In genomic region chr2:167685137-167685536, GRCm38 (mm10) we compare ENCODE assay signal across 8 mouse cellular contexts. TPM values are rescaled to one million over a fixed set of nuclear protein-coding genes. Genes with fewer than 3 reads are reported as not detected.
DNase-seq lines count a peak whose midpoint lies in the region; ATAC-seq and TF ChIP-seq lines count a peak whose summit lies in the region.

No protein-coding gene starts in this region.

- no peaks in the 10 kb centered on the region for H3K9me3 ChIP-seq in intestine, embryonic 14.5 days (ENCODE audit: control insufficient read depth, low read length)
- H3K9me3 ChIP-seq in intestine, embryonic 15.5 days = no peaks in the 10 kb centered on the region
- no peaks in the 10 kb centered on the region for H3K9me3 ChIP-seq in forebrain, postnatal 0 days (ENCODE audit: low read length)
- H3K9me3 ChIP-seq in hindbrain, embryonic 15.5 days = no peaks in the 10 kb centered on the region

- H3K9ac ChIP-seq in intestine, embryonic 14.5 days (ENCODE audit: low read length) = no peak overlapping the region
- H3K9ac ChIP-seq in intestine, embryonic 15.5 days = no peak overlapping the region
- H3K9ac ChIP-seq in forebrain, postnatal 0 days = no peak overlapping the region
- no peak overlapping the region for H3K9ac ChIP-seq in hindbrain, embryonic 15.5 days

- DNase-seq in intestine, embryonic 14.5 days (ENCODE audit: low spot score) = peak; percentile 100
- peak; percentile 89 to 95 for DNase-seq in cerebellum, adult 18-20 months
- peak; percentile 96 for DNase-seq in forebrain, postnatal 0 days
- DNase-seq in left cerebral cortex, postnatal 14 days (ENCODE audit: low spot score in 2 of 2) = peak; percentile 98 to 99
- DNase-seq in spleen, postnatal 10 days (ENCODE audit: low spot score in 2 of 2) = peak; percentile 94 to 96

- peak; percentile 100 for TF ChIP-seq CTCF in forebrain, postnatal 0 days (IDR thresholded peaks at IDR 0.05; ENCODE audit: low read depth)

- H3K4me1 ChIP-seq in intestine, embryonic 14.5 days (replicated peaks; ENCODE audit: control insufficient read depth, insufficient read depth, low read length) = peaks cover 5% of the 10 kb centered on the region; the same call in 1 of the 2 replicates
- H3K4me1 ChIP-seq in intestine, embryonic 15.5 days (replicated peaks) = peaks cover 10% of the 10 kb centered on the region
- H3K4me1 ChIP-seq in forebrain, postnatal 0 days (ENCODE audit: insufficient read depth) = no peaks in the 10 kb centered on the region
- H3K4me1 ChIP-seq in hindbrain, embryonic 15.5 days (replicated peaks) = peaks cover 17% of the 10 kb centered on the region

- no peak overlapping the region for H3K4me3 ChIP-seq in intestine, embryonic 14.5 days (ENCODE audit: low read depth, low read length)
- no peak overlapping the region for H3K4me3 ChIP-seq in intestine, embryonic 15.5 days (replicated peaks)
- no peak overlapping the region for H3K4me3 ChIP-seq in forebrain, postnatal 0 days (ENCODE audit: low read depth, low read length)
- H3K4me3 ChIP-seq in hindbrain, embryonic 15.5 days = no peak overlapping the region

- no peaks in the 10 kb centered on the region for H3K36me3 ChIP-seq in intestine, embryonic 14.5 days (ENCODE audit: control insufficient read depth, insufficient read depth, low read length)
- no peaks in the 10 kb centered on the region for H3K36me3 ChIP-seq in intestine, embryonic 15.5 days
- H3K36me3 ChIP-seq in forebrain, postnatal 0 days (ENCODE audit: insufficient read depth) = no peaks in the 10 kb centered on the region
- no peaks in the 10 kb centered on the region for H3K36me3 ChIP-seq in hindbrain, embryonic 15.5 days

- no peak overlapping the region for H3K4me2 ChIP-seq in intestine, embryonic 14.5 days (ENCODE audit: low read length)
- no peak overlapping the region for H3K4me2 ChIP-seq in intestine, embryonic 15.5 days (replicated peaks)
- no peak overlapping the region for H3K4me2 ChIP-seq in forebrain, postnatal 0 days (ENCODE audit: low read depth)
- H3K4me2 ChIP-seq in hindbrain, embryonic 15.5 days = no peak overlapping the region

- no peak overlapping the region for H3K27ac ChIP-seq in intestine, embryonic 14.5 days (ENCODE audit: low read depth)
- H3K27ac ChIP-seq in intestine, embryonic 15.5 days = no peak overlapping the region
- no peak overlapping the region for H3K27ac ChIP-seq in forebrain, postnatal 0 days (ENCODE audit: low read depth, low read length)
- no peak overlapping the region for H3K27ac ChIP-seq in hindbrain, embryonic 15.5 days (replicated peaks)

- intact Hi-C loops in left cerebral cortex, postnatal 14 days (cut with DNase I) = loop anchor here (1.0 to 10.0 kb wide), 3 partner anchors 211 to 410 kb away; partner anchors contain the start of gene Ripor3

- H3K27me3 ChIP-seq in intestine, embryonic 14.5 days (replicated peaks; ENCODE audit: control insufficient read depth, insufficient read depth, low read length) = 0 out of 2 replicates have a peak, but pooled peaks cover 5% of the 10 kb centered on the region
- H3K27me3 ChIP-seq in intestine, embryonic 15.5 days (replicated peaks) = no peaks in the 10 kb centered on the region
- H3K27me3 ChIP-seq in forebrain, postnatal 0 days (ENCODE audit: insufficient read depth, low read length) = peaks cover 8% of the 10 kb centered on the region
- H3K27me3 ChIP-seq in hindbrain, embryonic 15.5 days = peaks cover 27% of the 10 kb centered on the region

- 5% methylated on average over 8 of the region's 8 CpGs for WGBS in intestine, embryonic 14.5 days
- WGBS in intestine, embryonic 15.5 days = 7% methylated on average over 8 of the region's 8 CpGs
- WGBS in forebrain, postnatal 0 days = 7% methylated on average over 8 of the region's 8 CpGs
- WGBS in hindbrain, embryonic 15.5 days = 7% methylated on average over 8 of the region's 8 CpGs

- ATAC-seq in intestine, embryonic 14.5 days (replicated peaks; ENCODE audit: low FRiP score, low TSS enrichment, low read depth) = no peak; the same call in 1 of the 2 replicates
- no peak for ATAC-seq in intestine, embryonic 15.5 days
- ATAC-seq in forebrain, postnatal 0 days = peak; percentile 33
- peak; percentile 40; the same call in 1 of the 2 replicates for ATAC-seq in hindbrain, embryonic 15.5 days (ENCODE audit: low FRiP score, low read depth)
- peak; percentile 27 for ATAC-seq in monocyte, adult 5-6 weeks (replicated peaks; ENCODE audit: insufficient number of reproducible peaks, low FRiP score, low TSS enrichment, poor library complexity, severe bottlenecking)

RNA-seq across cellular contexts. Expression of gene Cebpb, which starts 3.6 kb away (rescaled TPM):
- polyA plus RNA-seq in intestine, embryonic 14.5 days (2014; fragmentation: Nextera tagmentation; extraction: Ambion mirVana) = 2.8 and 12.4 TPM in 2 replicates
- polyA plus RNA-seq in intestine, embryonic 15.5 days (2015; fragmentation: Nextera tagmentation; extraction: Ambion mirVana) = 22.5 and 24.3 TPM in 2 replicates
- total RNA-seq in forebrain, postnatal 0 days (2014; rRNA removed) = 4.2 and 5.7 TPM in 2 replicates
- 4.3 and 4.5 TPM in 2 replicates for polyA plus RNA-seq in forebrain, postnatal 0 days (2015; fragmentation: Nextera tagmentation; extraction: Ambion mirVana)
- 3.2 and 3.3 TPM in 2 replicates for polyA plus RNA-seq in hindbrain, embryonic 15.5 days (2015; fragmentation: Nextera tagmentation; extraction: Ambion mirVana)
- total RNA-seq in left cerebral cortex, postnatal 14 days (2021) = 10 to 100 TPM; 12.6 to 13.4 TPM
- 255 to 567 TPM (median 357 TPM) in 3 replicates for total RNA-seq in monocyte, adult 5-6 weeks (2017)

RNA-seq across cellular contexts. Expression of gene Tmem189, which starts 4.5 kb away (rescaled TPM):
- 35.1 and 42.0 TPM in 2 replicates for polyA plus RNA-seq in intestine, embryonic 14.5 days (2014; fragmentation: Nextera tagmentation; extraction: Ambion mirVana)
- 35.1 and 38.6 TPM in 2 replicates for polyA plus RNA-seq in intestine, embryonic 15.5 days (2015; fragmentation: Nextera tagmentation; extraction: Ambion mirVana)
- total RNA-seq in forebrain, postnatal 0 days (2014; rRNA removed) = 37.7 and 39.5 TPM in 2 replicates
- 33.7 and 38.4 TPM in 2 replicates for polyA plus RNA-seq in forebrain, postnatal 0 days (2015; fragmentation: Nextera tagmentation; extraction: Ambion mirVana)
- 39.4 and 42.5 TPM in 2 replicates for polyA plus RNA-seq in hindbrain, embryonic 15.5 days (2015; fragmentation: Nextera tagmentation; extraction: Ambion mirVana)
- 10 to 100 TPM; 54.6 to 58.5 TPM for total RNA-seq in left cerebral cortex, postnatal 14 days (2021)
- 55.2 to 64.6 TPM (median 57.9 TPM) in 3 replicates for total RNA-seq in monocyte, adult 5-6 weeks (2017)

RNA-seq across cellular contexts. Expression of gene Gm20431, which starts 23.8 kb away (rescaled TPM):
- 6.1 and 7.7 TPM in 2 replicates for polyA plus RNA-seq in intestine, embryonic 14.5 days (2014; fragmentation: Nextera tagmentation; extraction: Ambion mirVana)
- polyA plus RNA-seq in intestine, embryonic 15.5 days (2015; fragmentation: Nextera tagmentation; extraction: Ambion mirVana) = 0.40 and 7.2 TPM in 2 replicates
- not detected in 2 replicates for total RNA-seq in forebrain, postnatal 0 days (2014; rRNA removed)
- polyA plus RNA-seq in forebrain, postnatal 0 days (2015; fragmentation: Nextera tagmentation; extraction: Ambion mirVana) = 7.5 and 9.7 TPM in 2 replicates
- polyA plus RNA-seq in hindbrain, embryonic 15.5 days (2015; fragmentation: Nextera tagmentation; extraction: Ambion mirVana) = 8.6 and 11.5 TPM in 2 replicates
- total RNA-seq in left cerebral cortex, postnatal 14 days (2021) = 10 to 100 TPM; 63.3 to 65.1 TPM
- total RNA-seq in monocyte, adult 5-6 weeks (2017) = not detected in 3 replicates

RNA-seq across cellular contexts. Expression of gene Ube2v1, which starts 53.2 kb away (rescaled TPM):
- 254 and 279 TPM in 2 replicates for polyA plus RNA-seq in intestine, embryonic 14.5 days (2014; fragmentation: Nextera tagmentation; extraction: Ambion mirVana)
- polyA plus RNA-seq in intestine, embryonic 15.5 days (2015; fragmentation: Nextera tagmentation; extraction: Ambion mirVana) = 268 and 270 TPM in 2 replicates
- 161 TPM in 2 replicates for total RNA-seq in forebrain, postnatal 0 days (2014; rRNA removed)
- 328 and 369 TPM in 2 replicates for polyA plus RNA-seq in forebrain, postnatal 0 days (2015; fragmentation: Nextera tagmentation; extraction: Ambion mirVana)
- 334 and 356 TPM in 2 replicates for polyA plus RNA-seq in hindbrain, embryonic 15.5 days (2015; fragmentation: Nextera tagmentation; extraction: Ambion mirVana)
- total RNA-seq in left cerebral cortex, postnatal 14 days (2021) = 100 to 1,000 TPM; 215 to 250 TPM
- 43.7 to 97.6 TPM (median 59.7 TPM) in 3 replicates for total RNA-seq in monocyte, adult 5-6 weeks (2017)

Comparison
In these comparisons a context has a peak if more than half of its experiments do, and no peak if none do; other contexts are left out.
1. ATAC-seq: peak in forebrain, postnatal 0 days (single experiment), hindbrain, embryonic 15.5 days (single experiment) and monocyte, adult 5-6 weeks (single experiment); none in intestine, embryonic 14.5 days (single experiment) and intestine, embryonic 15.5 days (single experiment).
2. Peak in every context shown above with its lines, with median percentiles within 50 percentile points of each other: DNase-seq.